Mouse (Mus musculus) embryo, embryonic 10 days (tissue): ENCODE results near the gene Rnf185.

ENCODE experiments used
- DNase-seq: peaks from one replicate; pipeline ENCODE4 v3.0.0-alpha.2; 2015; ENCODE audit warnings: low spot score

Rnf185 gene

DNA sequence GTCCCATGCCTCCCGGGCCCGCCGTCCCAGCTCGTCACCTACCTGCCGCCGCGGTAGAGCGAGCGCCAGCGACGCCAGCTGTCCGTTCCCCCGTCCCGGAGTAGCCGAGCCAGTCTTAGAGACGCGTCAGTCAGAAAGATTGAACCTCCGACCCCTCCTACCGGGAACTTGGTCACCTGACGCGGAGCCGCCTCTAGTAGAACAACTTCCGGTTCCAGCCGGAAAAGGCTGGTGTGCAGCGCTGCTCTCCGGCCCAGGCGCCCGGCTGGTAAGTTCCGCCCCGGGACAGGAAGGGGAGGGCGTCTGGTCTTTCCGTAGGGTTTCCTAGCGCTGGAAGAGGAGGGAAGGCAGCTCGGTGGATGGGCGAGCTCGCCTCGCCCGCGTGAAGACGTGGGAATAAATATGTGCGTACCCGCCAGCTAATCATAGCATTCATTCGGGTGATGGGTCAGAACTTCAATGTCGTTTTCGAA is at the start of gene Rnf185:
TSS of gene Rnf185 (minus strand) at position 197 of the 473 bp plus-strand sequence.
- DNase-seq: peak; percentile 97

DNA sequence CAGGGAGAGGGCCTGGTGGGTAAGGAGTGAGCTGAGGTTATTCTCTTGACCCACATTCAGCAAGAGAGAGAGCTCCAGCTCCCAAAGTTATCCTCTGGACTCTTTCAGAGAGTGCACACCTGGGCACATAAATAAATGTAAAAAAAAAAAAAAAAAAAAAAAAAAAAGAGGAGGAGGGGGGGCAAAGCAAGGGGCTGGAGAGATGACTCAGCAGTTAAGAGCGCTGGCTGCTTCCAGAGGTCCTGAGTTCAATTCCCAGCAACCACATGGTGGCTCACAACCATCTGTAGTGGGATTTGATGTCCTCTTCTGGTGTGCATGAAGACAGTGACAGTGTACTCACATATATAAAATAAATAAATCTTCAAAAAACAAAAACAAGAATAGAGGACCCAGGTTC is 45.1 kb upstream of the Rnf185 start:
- no peak for DNase-seq

DNA sequence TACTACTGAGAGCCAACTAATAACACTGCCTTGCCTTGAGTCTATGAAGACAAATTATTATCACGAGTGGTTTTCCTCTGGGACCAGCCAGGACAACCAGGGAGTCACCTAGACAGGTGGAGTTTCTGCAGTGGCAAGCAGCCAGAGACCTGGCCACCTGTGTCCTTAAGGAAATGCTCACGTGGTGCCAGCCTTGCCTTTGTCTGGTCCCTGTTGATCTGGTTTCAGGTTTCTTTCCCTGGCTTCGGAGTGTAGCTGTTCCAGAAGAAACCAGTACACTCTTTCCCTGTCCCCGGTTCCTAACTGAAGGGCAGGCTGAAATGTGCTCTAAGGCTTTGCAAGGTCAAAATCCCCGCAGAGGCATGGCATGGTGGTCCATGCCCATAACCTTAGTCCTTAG is 44.6 kb upstream of the Rnf185 start:
- DNase-seq: no peak

DNA sequence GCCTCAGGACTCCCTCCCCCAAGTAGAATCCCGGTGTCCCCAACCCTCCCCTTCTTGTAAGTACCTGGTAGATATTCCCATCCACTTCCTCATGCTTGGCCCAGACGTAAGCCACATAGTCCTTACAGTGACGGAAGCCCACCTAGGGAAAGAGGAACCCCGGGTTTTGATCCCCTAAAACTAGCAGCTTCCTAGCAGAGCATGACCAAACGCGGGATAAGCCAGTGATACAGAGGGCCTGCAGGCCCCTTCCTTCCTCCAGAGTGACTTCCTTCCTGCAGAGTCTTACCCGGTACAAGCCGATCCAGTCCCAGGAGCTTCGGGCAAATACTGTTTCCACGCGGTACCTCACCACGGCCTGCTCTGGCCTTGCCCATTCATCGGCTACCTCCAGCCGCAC is 43.3 kb upstream of the Rnf185 start:
- DNase-seq: no peak

DNA sequence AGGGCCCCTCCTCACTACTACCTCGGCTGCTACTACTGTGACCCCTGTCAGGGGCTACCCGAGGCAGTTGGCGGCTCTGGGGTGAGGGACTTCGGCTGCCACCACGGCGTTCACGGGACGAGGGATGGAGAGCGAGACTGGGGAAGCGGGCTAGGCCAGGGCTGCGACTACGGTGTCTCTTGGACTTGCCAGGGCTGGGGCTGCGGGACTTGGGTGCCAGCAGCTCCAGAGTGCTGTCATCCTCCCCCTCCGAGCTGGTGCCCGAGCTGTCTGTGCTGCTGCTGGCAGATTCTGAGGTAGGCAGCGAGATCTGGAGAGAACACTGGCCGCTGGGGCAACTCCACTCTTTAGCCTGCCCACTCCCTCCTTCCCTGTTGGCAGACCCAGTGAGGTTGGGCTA is 42.7 kb upstream of the Rnf185 start:
- no peak for DNase-seq

DNA sequence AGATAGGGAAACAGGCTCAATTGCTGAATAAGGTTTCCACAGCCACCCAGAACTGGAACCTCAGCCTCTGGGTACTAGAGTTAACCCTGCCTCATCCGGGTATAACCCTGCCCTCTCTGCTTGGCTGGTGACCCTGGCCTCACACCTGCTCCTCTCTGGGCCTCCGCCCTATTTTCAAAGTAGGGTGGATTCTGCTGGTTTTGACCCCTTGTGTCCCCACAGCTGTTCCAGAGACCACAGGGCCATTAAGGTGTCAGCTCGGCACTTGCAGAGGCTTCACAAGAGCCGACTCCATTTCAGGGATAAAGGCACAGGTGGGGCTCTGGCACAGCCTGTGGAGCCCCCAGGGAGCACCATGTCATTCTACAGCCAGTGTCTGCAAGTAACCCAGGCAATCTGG is 40.6 kb upstream of the Rnf185 start:
- DNase-seq: no peak

DNA sequence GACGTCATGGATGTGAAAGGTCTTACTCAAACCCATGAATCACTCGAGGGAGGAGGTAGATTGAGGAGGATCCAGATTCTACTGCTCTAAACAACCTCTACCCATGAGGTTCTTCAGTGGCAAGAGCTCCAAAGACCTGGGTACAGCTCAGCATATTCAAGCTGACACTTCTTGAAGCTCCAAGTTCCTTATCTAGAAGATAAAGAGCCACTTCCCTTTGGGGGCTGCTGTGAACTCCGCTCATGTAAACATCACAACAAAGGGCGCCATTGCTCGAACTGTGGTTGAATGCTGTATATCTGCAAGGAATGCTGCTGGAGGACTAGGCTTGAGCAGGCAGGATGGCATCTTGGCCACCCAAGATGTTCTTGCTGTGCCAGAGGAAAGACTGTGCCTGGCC is 36.9 kb upstream of the Rnf185 start:
- DNase-seq: no peak

DNA sequence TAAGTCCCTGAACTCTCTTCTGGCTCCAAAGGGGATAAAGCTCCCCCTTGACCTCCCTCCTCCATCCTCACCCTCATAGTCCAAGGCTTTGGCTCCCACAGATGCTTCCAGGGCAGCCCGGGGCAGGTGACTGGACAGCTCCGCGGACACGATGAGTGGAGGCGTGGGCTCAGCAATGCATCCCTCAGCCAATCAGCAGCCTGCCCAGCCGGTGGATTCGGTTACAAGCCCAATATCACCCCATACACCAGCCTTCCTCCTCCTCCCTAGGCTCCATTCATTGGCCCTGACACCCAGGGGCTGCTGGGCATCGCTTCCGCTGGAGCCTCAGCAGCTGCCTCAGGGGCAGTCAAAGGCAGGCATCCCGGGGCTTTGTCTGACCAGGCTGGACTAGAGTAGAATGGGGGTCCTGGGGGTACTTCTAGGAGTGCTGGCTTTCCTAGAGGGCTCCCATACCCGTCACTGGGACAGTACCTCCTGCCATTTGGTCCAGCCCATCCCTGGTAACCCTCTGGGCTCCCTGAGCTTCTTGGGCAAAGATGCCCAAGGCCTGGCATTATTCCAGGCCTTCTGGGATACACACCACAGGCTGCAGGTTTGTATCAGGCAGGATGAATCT is 35.9 kb upstream of the Rnf185 start, which contains the start of gene Pla2g3:
TSS of gene Pla2g3 (plus strand) at position 333 of the 619 bp plus-strand sequence.
- peak; percentile 61 for DNase-seq

DNA sequence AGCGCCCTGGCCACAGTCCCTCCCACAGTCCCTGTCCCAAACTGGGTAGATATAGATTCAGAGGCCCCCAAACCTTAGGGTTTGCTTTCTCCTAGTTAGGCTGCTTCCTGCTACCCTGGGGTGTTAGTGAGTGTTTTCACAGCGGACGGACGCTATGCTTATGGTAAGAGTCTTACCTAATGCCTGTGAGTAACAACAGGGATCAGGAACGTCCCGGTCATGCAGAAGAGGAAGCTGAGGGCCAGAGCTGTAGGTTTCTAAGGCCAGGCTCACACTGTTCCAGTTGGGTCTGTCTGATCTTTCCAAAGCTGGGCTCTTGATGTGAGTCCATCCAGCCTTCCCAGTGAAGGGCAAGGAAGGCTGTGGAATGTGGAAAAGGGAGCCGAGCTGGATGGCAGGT is 34.2 kb upstream of the Rnf185 start:
- no peak for DNase-seq

DNA sequence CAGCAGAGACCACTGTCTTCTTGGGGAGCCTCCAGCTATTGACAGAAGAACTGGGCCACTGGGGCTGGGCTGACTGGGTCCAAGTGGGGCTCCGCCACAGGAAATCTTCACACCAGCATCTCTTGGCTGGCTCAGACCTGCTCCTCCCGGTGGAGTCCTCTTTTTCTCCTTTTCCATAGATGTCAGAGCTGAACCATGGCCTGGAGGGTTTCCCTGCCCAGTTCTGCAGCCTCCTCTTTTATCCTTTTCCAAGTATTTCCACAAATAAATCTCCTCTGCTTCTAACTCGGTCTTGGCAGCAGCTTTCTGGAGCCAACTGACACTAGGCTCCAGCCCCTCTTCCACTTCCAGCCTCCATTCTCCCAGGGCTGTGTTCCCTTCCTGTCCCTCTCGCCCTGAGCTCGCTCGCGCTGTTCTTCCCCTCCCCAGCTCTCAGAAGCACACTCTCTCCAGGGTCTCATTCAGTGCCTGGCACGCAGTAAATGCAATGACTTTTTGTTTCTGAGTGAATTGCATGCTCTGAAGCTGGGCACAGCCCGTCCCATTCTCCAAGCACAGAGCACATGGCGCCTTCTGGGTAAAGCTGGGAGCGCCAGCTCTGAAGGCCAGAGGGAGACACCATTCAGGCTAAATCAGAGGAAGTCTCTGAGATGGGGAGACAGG is 31.9 kb upstream of the Rnf185 start:
- no peak for DNase-seq

DNA sequence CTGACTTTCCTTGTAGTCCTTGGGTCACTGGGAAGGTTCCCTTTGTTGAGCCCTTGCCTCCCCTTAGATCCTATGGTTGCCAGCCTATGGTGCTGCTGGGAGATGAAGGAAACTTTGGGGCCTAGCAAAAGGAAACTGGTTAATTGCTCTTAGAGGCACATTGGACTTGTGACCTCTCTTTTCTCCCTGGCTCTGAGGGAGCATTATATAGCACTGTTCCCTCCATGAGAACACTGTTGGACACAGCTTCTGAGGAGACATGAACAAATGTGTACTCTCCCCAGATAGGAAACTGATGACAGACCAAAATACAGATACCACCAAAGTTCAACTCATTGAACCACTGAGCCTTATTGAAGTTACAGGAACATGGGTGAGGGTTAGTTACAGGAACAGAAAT is 23.3 kb upstream of the Rnf185 start:
- DNase-seq: no peak

DNA sequence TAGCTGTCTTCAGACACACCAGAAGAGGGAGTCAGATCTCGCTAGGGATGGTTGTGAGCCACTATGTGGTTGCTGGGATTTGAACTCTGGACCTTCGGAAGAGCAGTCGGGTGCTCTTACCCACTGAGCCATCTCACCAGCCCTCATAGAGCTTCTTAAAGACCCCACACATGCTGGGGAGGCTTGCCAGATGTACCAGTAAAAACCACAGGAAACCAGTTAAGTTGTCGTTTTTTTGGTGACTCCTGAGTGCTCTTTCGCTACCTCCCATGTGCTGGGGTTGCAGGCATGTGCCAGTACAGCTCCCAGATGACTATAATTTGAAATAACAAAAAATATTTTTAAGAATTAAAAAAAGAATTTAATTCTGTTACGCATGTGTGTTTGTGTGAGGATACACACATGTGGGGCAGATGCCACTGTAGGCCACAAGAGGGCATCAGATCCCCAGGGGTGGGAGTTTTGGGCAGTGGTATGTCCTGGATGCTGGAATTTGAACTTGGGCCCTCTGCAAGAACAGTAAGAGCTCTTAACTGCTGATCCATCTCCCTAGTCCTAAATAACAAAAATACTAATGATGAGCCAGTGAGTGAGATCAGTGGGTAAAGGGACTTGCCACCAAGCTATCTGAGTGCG is 22.4 kb upstream of the Rnf185 start:
- no peak for DNase-seq

DNA sequence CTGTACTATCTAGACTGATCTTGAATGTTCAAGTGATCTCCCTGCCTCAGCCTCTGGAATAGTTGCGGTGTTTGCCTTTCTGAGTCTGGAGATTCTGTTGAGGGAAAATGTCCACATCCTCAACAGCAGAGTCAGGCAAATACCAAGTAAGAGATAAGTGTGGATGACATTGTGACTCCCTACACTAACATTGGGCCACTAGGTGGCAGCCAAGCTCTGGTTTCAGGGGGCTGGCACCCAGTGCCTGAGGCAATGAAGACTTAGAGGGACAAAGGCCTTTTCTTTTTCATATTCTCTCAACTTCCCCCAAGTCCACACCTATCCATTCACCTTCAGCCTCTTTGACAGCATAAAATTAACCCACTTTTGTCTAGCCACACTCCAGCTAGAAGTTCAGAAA is 20.3 kb upstream of the Rnf185 start:
- DNase-seq: peak; percentile 92

DNA sequence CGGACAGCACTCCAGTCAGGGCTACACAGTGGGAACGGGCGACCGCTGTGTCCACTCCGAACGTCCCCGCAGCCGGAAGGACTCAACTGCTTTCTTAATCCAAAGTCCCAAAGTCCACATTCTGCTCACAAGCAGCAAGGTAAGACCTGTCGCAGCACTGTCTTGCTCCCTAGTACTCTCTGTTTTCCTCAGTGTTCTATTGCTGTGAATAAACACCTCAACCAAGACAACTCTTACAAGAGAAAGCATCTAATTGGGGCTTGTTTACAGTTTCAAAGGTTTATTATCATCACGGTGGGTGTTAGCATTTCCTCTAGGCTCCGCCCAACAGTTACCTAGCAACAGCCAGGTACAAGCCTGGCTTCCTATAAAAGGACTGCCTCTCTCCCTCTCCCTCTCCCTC is 19.3 kb upstream of the Rnf185 start:
- no peak for DNase-seq

DNA sequence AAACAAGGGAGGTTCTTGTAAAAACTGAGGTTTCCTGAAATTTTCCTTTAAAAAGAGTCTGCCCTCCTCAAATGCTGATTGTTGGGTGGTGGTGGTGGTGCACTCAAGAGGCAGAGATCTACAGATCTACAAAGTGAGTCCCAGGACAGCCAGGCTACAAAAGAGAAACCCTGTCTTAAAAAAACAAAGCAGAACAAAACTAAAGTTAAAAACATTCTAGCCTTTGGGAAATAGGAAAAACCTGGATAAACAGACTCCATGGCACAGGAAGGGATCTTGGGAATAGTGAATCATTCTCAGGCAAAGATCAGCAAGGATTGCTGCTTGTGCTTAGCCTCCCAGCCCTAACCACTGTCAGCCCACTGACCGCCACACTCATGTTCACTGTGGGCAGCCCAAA is 10.7 kb upstream of the Rnf185 start:
- DNase-seq: no peak

DNA sequence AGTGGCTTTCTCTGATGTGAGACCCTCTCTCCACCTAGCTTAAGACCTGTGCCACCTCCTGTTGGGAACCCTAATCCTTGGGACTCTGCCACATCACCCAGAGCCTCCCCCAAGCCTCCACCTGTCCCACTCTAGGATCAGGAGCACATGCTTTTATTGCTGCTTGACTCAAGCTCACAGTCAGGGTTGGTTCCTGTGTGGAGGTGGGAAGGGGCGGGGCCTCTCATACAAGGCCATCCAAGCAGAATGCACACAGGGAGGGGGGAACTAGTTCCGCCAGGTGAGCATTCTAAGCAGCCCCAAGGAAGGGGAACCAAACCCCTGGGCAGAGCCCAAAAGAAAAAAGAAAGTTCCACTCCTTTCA is 6.9 kb upstream of the Rnf185 start:
- no peak for DNase-seq

DNA sequence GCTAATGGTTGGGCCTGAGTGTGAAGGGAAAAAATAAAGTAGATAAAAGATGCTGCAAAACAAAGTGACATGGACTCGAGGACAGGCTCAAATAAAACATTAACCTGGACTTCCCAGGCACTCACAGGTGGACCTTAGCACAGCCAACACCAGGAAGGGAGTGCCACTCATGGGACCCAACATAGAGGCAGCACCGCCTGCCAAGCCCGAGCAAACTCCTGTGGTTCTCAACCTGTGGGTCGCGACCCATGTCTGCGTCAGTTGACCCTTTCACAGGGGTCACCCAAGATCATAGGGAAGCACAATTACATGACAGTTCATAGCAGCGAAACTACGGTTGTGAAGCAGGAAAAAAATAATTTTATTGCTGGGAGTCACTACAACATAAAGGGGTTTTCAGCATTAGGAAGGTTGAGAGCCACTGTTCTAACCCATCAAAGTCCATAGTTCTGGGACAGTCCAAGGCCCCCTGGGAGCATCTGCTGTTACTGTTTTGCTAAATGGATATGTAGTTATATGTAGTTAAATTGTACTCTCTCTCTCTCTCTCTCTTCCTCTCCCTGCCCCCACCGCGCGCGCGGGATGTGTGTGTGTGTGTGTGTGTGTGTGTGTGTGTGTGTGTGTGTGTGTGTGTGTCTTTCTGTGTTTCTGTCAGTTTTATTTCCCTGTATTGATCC is 6.4 kb upstream of the Rnf185 start:
- DNase-seq: no peak

DNA sequence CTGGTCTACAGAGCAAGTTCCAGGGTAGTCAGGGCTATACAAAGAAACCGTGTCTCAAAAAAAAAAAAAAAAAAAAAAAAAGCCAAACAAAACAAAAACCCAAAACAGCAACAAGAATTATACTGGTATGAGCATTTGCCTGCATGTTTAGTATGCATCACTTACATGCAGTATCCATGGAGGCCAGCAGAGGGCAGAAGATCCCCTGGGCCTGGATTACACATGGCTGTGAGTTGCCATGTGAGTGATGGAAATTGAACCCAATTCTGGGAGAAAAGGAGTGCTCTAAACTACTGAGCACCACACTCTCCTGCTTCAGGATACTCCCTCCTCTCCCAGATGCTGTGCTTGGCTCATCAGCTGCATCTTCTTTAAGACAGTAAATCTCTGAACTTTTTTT is 4.2 kb upstream of the Rnf185 start:
- peak; percentile 74 for DNase-seq

DNA sequence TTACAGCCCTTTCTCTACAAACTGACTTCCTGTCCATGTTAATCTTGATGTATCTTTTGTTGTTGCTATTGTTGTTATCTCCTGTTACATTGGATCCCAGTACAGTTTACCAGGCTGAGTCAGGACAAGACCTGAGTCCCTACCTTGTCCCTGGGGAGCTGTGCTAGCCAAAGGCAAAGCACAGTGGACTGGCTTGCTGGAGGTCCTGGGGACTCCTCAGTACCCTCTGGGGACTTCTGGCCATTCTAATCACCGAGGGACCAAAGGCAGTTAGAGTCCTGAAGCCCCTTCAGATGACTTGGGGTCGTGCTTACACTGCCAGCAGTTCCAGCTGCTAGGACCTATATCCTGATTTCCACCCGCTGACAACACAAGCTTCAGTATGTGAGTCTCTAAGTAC is 2.3 kb upstream of the Rnf185 start:
- DNase-seq: no peak

DNA sequence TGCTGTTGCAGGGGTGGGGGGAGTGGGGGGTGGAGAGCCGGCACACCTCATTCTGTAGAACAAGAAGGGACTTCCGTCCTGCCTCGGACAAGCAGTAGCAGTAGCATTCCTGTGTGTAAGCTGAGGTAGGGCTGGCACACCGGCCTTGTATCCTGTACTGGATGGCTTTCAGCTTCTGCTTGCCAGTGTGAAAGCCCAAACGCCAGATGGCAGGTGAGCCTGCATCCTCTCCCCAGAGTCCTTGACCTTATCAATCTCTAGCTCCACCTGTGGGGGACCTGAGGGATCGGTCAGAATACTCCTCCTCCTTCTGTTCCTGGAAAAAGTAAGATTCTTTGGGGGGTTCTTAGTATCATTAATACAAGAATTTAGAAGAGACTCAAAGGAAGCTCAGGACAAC is 1.3 kb upstream of the Rnf185 start:
- no peak for DNase-seq

DNA sequence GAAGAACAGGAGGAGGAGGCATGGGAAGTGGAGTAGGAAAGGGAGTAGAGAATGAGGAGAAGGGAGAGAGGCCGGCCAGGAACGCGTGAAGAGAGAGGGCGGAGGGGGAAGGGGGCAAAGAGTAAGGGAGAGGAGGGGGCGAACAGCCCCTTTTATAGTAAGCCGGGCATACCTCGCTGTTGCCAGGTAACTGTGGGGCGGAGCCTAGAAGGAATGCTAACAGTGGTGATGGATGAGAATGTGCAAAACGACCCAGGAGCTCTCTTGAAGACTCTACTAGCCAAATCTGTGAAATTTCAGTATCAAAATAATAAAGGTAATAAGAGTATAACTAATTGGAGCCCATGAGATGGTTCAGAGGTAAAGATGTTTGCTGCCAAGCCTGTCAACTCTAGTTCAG is 606 bp upstream of the Rnf185 start:
- DNase-seq: peak; percentile 66

DNA sequence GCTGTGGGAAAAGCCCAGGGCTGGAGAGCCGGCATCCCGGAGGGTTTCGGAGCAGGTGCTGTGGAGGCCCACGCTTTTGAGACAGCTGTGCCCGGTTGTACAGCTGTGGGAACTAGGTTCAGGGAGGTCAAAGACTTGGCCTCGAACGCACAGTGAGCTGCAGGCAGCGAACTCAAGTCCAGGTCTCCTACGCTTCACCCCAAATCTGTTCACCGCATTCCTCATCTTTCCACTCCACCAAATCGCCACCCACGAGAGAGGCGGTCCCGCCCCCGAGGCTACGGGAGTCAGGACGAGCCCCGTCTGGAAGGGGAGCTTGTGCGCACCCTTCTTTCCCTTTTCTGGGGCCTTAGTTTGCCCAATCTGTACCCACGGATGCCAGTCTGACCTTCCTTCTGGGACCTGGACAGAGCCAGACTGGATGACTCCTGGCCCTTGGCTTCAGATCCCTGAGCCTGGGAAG is 431 bp downstream of the Rnf185 start:
- peak; percentile 52 for DNase-seq

DNA sequence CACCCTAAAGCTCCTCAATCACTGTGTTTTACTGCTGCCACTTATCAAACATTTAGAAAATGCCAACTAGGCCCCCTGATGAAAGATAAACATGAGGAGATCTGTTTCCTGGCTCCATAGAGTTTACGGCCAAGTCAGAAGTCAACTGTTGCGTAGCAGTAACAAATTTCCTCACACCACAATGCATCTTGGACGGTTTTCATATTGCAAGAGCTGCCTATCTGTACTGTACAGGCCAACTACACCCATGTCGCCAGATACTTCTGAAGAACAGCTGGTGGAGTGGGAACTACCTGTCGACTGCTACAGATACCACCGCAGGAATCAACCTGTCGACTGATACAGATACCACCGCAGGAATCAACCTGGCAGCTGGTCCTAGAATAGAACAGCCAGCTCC is 7.3 kb downstream of the Rnf185 start:
- no peak for DNase-seq
